Mouse (Mus musculus): ENCODE measurements at regions not wholly inside any gene's neighbourhood (a gene's known extent, or its start where the extent isn't known, plus 50 kb on each side); places are given as distances from the start of the nearest gene placed in this dataset.
"Not testable (repeated sequence)": the region's sequence is repeated elsewhere in the genome, so short reads cannot be mapped to it uniquely, and the experiment has no call there.

DNA sequence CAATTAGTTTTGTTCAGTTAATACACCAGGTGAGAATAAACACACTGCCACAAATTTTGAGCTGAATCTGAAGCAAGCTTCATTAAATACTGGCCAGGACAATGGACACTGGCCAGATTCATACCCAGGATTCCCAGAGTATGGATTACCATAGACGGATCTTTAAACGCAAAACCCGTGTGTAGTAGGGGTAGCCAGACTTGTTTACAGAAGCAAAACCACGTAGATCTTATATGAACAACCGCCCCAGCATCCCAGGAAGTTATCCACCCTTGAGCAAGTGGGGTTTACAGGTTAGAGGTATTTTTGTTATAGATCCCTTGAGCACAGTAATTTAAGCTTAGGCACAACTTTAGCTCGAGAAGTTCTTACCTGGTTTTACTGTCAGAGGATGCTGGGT, 71.1 kb upstream of the Ezr start:
- Histone ChIP-seq H3K4me3 (no peak overlapping the region), H3K27ac (no peak overlapping the region)
- no peak for DNase-seq (ENCODE audit: extremely low spot score in 1 of 2, low spot score in 2 of 2)
- intact Hi-C loops (cut with DNase I), result no loop called here
- TF ChIP-seq CTCF (IDR thresholded peaks at IDR 0.05), result no peak

DNA sequence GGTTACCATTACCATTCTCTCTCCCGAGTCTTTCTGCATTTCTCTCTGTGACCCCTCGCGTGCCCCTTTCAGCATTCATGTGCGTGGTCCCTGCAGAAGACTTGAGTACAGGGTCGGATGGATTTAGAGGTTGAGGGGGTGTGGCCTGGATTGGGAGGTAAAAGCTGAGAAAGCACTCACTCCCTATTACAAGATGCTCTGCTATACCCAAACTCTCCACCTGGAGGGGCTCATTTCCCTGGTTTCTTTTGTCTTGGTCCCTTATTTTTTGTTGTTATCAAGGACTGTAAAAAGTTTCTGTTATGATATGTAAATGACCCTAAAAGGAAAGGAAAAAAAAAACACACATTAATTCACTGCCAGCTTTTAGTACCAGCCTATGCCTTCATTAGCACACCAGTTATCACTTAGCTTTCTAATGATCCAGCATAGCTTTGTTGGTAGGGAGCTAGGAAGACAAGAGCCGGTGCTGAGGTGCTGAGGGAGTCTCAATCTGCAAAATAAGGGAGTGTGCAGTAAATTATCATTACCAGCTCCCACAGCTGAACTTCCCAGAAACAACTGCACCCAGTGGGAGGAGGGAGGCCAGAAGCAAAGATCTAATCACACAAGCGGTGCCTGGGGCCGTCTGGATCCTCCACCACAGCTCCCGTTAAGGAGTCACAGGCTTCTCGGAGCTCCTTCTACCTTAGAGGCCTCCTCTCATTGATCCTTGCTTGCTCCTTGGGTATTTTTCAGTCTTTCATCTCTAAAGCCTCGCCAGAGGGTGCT, 69.8 kb upstream of the Ezr start:
- no peak for DNase-seq (ENCODE audit: extremely low spot score in 1 of 2, low spot score in 2 of 2)
- intact Hi-C loops (cut with DNase I), result no loop called here
- TF ChIP-seq CTCF (IDR thresholded peaks at IDR 0.05), result peak; percentile 35; the same call in 1 of the 2 replicates
- no peak overlapping the region for H3K4me3 ChIP-seq
- no peak overlapping the region for H3K27ac ChIP-seq

DNA sequence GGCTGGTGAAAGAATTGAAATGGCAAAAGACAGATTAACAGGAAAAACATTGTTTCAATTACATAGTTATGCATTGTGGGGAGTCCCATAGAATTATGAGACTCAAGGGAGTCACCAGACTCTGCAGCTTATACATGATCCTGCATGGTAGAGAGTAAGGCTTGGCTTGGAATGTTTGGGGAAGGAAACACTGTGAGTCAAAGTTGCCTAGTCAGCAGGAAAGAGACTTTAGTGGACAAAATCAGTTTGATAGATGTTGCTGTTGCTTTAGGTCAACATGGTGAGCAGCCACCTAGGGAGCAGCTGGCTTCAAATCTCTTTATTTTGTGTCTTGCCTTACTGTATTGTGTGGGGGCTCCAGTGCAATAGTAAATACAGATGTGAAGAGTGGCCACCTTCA, 67.9 kb upstream of the Ezr start:
- DNase-seq (ENCODE audit: extremely low spot score in 1 of 2, low spot score in 2 of 2), result no peak
- Histone ChIP-seq H3K4me3 (no peak overlapping the region), H3K27ac (no peak overlapping the region)
- TF ChIP-seq CTCF (IDR thresholded peaks at IDR 0.05), result no peak
- intact Hi-C loops (cut with DNase I), result loop anchor here (2.0 kb wide), 1 partner anchor 16 kb away; no protein-coding TSS in a partner anchor

DNA sequence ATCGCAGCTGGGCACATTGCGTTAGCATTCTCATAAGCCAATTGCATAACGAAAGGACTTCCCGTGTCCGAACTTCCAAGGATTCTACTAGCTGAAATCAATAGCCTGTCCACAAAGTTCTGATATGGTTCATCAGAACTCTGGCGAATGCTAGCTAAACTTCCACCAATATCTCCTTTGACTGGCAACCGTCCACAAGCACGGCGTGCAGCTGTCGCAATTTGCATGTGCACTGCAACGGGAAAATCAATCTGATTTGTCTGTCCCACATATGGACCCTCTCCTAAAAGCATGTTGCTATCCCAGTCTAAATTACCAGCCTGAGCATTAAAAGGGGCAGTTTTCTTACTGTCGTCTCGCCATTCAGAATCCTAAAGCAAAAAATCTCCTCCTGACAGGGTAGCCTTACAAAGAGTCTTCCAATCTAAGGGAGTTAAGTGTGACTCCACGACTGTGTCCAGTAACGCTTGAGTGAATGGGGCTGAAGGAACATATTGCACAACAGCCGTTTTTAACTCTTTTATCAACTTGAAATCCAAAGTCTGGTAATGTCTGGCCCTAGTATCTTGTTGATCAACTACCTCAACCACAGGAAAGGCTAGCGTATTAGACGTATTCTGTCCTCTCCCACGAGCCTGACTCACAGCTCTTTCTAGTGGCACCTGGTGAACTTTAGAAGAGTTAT, 59.3 kb upstream of the Ezr start:
- H3K4me3 ChIP-seq; DNase-seq (ENCODE audit: extremely low spot score in 1 of 2, low spot score in 2 of 2); H3K27ac ChIP-seq; intact Hi-C loops (cut with DNase I): not testable (repeated sequence)

DNA sequence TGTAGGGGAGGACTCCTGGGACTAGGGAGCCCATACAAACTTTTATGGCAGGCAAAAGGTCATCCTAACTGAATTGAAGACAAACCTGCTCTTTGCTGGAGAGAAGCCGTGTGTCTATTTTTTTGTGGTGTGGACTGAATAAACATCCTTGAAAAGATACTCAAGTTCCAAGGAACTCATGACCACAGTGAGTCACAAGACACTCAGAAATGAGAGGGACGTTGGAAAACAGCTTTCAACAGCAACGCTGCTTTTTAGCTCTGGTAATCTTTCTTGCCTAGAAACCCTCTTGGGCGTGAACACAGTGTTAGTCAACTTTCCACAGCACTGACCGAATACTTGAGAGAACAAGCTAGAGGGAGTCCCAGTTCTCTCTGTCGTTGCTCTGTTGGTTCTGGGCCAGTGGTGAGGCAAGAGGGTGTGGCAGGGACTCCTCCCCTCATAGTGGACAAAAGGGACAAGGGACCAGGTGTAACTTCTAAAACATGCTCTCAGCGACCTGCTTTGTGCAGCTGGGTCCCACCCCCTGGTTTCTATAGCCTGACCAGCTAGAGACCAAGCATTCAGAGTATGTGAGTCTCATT, 52.8 kb upstream of the Ezr start:
- intact Hi-C loops (cut with DNase I), result loop anchor here (2.0 kb wide), 1 partner anchor 15 kb away; no protein-coding TSS in a partner anchor
- no peak for DNase-seq (ENCODE audit: extremely low spot score in 1 of 2, low spot score in 2 of 2)
- Histone ChIP-seq H3K4me3 (no peak overlapping the region), H3K27ac (no peak overlapping the region)
- TF ChIP-seq CTCF (IDR thresholded peaks at IDR 0.05), result no peak

Data from left cerebral cortex, adult 2 months (tissue).